Comparison of ENCODE assay signal across 8 mouse cellular contexts in genomic region chr7:92937955-92938354, GRCm38 (mm10).
DNase-seq lines count a peak whose midpoint lies in the region; ATAC-seq and TF ChIP-seq lines count a peak whose summit lies in the region.

No protein-coding gene starts in this region.

- ATAC-seq in lung, postnatal 0 days: no peak
- ATAC-seq in activated CD4-positive, CD25-positive, alpha-beta regulatory T cell, adult 4 months: no peak

- H3K9me3 ChIP-seq in lung, postnatal 0 days (ENCODE audit: low read length): no peaks in the 10 kb centered on the region

- WGBS in lung, postnatal 0 days: 28% methylated on average over 6 of the region's 6 CpGs

- H3K27ac ChIP-seq in gastrocnemius, adult 2 months: no peak overlapping the region
- H3K27ac ChIP-seq in lung, postnatal 0 days (ENCODE audit: low read length): no peak overlapping the region

- peak; percentile 49 for TF ChIP-seq CTCF in gastrocnemius, adult 2 months (IDR thresholded peaks at IDR 0.05)
- TF ChIP-seq CTCF in lung, postnatal 0 days (IDR thresholded peaks at IDR 0.05): peak; percentile 61

- no peak for TF ChIP-seq EP300 in lung, postnatal 0 days (IDR thresholded peaks at IDR 0.05)

- no peaks in the 10 kb centered on the region for H3K36me3 ChIP-seq in lung, postnatal 0 days (ENCODE audit: insufficient read depth, low read length)

- no peak overlapping the region for H3K9ac ChIP-seq in lung, postnatal 0 days (replicated peaks; ENCODE audit: low read depth)

- no peak overlapping the region for H3K4me3 ChIP-seq in gastrocnemius, adult 2 months
- no peak overlapping the region for H3K4me3 ChIP-seq in lung, postnatal 0 days (ENCODE audit: low read depth, low read length)

- intact Hi-C loops in gastrocnemius, adult 2 months (cut with DNase I): no loop called here

- no peaks in the 10 kb centered on the region for H3K4me1 ChIP-seq in lung, postnatal 0 days (ENCODE audit: insufficient read depth, low read depth, low read length)

- H3K27me3 ChIP-seq in lung, postnatal 0 days (replicated peaks; ENCODE audit: insufficient read depth, low read length): no peaks in the 10 kb centered on the region

- no peak for DNase-seq in gastrocnemius, adult 2 months
- DNase-seq in gastrocnemius, postnatal 25 days: no peak
- peak; percentile 7 for DNase-seq in lung, postnatal 0 days (ENCODE audit: low spot score)
- no peak for DNase-seq in lung, postnatal 4 days
- peak; percentile 64 for DNase-seq in adrenal gland, postnatal 14 days
- peak; percentile 3 to 41 for DNase-seq in kidney, postnatal 36 days
- no peak for DNase-seq in ovary, postnatal 14 days (ENCODE audit: low spot score)

- H3K4me2 ChIP-seq in lung, postnatal 0 days (replicated peaks; ENCODE audit: low read depth, low read length): no peak overlapping the region

Comparison
In these comparisons a context has a peak if more than half of its experiments do, and no peak if none do; other contexts are left out.
1. DNase-seq: peak in lung, postnatal 0 days (single experiment), adrenal gland, postnatal 14 days (single experiment) and kidney, postnatal 36 days (2 of 2); none in gastrocnemius, adult 2 months (single experiment), gastrocnemius, postnatal 25 days (single experiment), lung, postnatal 4 days (0 of 2) and ovary, postnatal 14 days (single experiment).